Mouse (Mus musculus): ENCODE results near the gene Cyth1.

- TF ChIP-seq CEBPB (IDR thresholded peaks at IDR 0.05; ENCODE audit: insufficient read depth, poor library complexity, severe bottlenecking) (no peak), MAX (IDR thresholded peaks at IDR 0.05; ENCODE audit: low read depth) (no peak), POLR2A (IDR thresholded peaks at IDR 0.05; ENCODE audit: insufficient read length, low read depth) (no peak), MYOD1 (IDR thresholded peaks at IDR 0.05; ENCODE audit: control insufficient read depth in 1 of 3, insufficient read length in 2 of 3, low read depth in 2 of 3) (no peak)
Observed at GRCm38 (mm10) chr11:118150115-118150701, 98.2 kb downstream of the Cyth1 start.

All from myocyte (in vitro differentiated cells).